Mouse (Mus musculus) forebrain, embryonic 11.5 days (tissue): Measurements from ENCODE around the gene Mtx1. TPM values are rescaled to one million over a fixed set of nuclear protein-coding genes. Genes with fewer than 3 reads are reported as not detected.
A peak's percentile ranks its signal among the peaks of the same experiment; 100 is the strongest.
"Not testable (repeated sequence)": the region's sequence is repeated elsewhere in the genome, so short reads cannot be mapped to it uniquely, and the experiment has no call there.

Experiments
- ATAC-seq: fragments of 200-750 bp; cut with Nextera tagmentation; replicated peaks from 2 replicates; pipeline ENCODE4 v1.8.0; 2017; ENCODE audit warnings: moderate TSS enrichment; ENCODE audit not compliant: low FRiP score
- DNase-seq: peaks from one replicate; pipeline ENCODE4 v3.0.0-alpha.2; 2017; ENCODE audit warnings: low spot score
- H3K27ac ChIP-seq: fragments of 300-500 bp; sonication (generic); 2 replicates; pipeline ENCODE4 v1.5.1; 2014; ENCODE audit warnings: low read depth, low read length
- H3K27me3 ChIP-seq: fragments of 300-500 bp; sonication (generic); 2 replicates; pipeline ENCODE4 v1.6.1; 2014; ENCODE audit warnings: mild to moderate bottlenecking, low read length, mixed read lengths; ENCODE audit not compliant: control insufficient read depth, insufficient read depth
- H3K36me3 ChIP-seq: fragments of 300-500 bp; sonication (generic); 2 replicates; pipeline ENCODE4 v1.6.1; 2014; ENCODE audit warnings: mild to moderate bottlenecking, low read length, moderate library complexity, mixed read lengths; ENCODE audit not compliant: control insufficient read depth, insufficient read depth
- H3K4me1 ChIP-seq: fragments of 300-500 bp; sonication (generic); replicated peaks from 2 replicates; pipeline ENCODE4 v1.6.1; 2014; ENCODE audit warnings: low read length, mixed read lengths; ENCODE audit not compliant: control insufficient read depth, insufficient read depth
- H3K4me2 ChIP-seq: fragments of 300-500 bp; sonication (generic); 2 replicates; pipeline ENCODE4 v1.6.1; 2014; ENCODE audit warnings: low read depth, mild to moderate bottlenecking, low read length, moderate library complexity, mixed read lengths; ENCODE audit not compliant: severe bottlenecking
- H3K4me3 ChIP-seq: fragments of 300-500 bp; sonication (generic); 2 replicates; pipeline ENCODE4 v1.5.1; 2014; ENCODE audit warnings: low read depth, low read length
- H3K9ac ChIP-seq: fragments of 300-500 bp; sonication (generic); 2 replicates; pipeline ENCODE4 v1.6.1; 2014; ENCODE audit warnings: low read length
- H3K9me3 ChIP-seq: fragments of 300-500 bp; sonication (generic); 2 replicates; pipeline ENCODE4 v1.6.1; 2016; ENCODE audit warnings: low read length, mixed read lengths; ENCODE audit not compliant: control insufficient read depth
- WGBS: fragments of 180-500 bp; shearing (Covaris S2); extraction: QIAGEN DNeasy Blood & Tissue Kit; methylation state at CpG from one replicate; pipeline ENCODE4 v1.1.7; 2014; 5-methylcytosine and 5-hydroxymethylcytosine counted together
- polyA plus RNA-seq: library from polyadenylated mRNA; unstranded; fragments of >200 nt; fragmentation: Nextera tagmentation; extraction: Ambion mirVana; gene quantifications from 2 replicates; pipeline ENCODE4 v1.2.1, GENCODE M21; 2014

The Mtx1 gene
- polyA plus RNA-seq, 1 experiment from 2014 or later: 194 TPM

DNA sequence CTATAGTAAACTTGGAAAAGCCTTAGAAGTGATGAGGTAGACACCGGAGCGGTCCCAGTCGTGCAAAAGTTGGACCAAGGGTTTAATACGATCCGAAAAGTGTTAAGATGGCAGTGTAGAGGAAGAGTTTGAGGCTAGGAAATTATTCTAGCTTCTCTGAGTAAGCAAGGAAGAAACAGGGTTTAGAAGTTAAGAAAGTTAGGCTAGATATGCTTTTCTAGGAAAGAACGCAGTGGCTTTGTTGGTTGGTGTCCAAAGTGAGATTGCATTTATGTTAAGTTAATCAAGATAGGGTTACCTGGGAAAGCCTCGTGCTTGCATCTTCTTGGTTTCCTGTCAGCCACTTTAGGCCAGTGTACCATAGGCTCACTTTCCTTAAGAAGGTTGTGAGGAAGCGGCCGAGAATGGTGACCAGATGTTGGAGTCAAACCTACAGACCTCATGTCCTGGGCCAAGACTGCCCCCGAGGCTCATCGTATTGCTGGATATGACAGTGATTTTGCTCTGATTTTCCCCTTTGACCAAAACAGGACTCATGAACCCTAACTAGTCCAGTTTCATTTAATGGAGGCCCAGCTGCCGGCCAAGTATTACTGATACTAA lies 61.5 kb downstream of the Mtx1 start:
- peak overlapping the region; percentile 91 for H3K4me3 ChIP-seq
- peaks cover 19% of the 10 kb centered on the region for H3K36me3 ChIP-seq
- no peaks in the 10 kb centered on the region for H3K27me3 ChIP-seq
- peak overlapping the region; percentile 87 for H3K27ac ChIP-seq
- no peak for ATAC-seq
- peak overlapping the region; percentile 73 for H3K4me2 ChIP-seq
- DNase-seq: peak; percentile 53
- peak overlapping the region; percentile 89 for H3K9ac ChIP-seq
- H3K4me1 ChIP-seq: peaks cover 17% of the 10 kb centered on the region; the same call in 1 of the 2 replicates
- WGBS: 29% methylated on average over 12 of the region's 12 CpGs
- H3K9me3 ChIP-seq: no peaks in the 10 kb centered on the region

DNA sequence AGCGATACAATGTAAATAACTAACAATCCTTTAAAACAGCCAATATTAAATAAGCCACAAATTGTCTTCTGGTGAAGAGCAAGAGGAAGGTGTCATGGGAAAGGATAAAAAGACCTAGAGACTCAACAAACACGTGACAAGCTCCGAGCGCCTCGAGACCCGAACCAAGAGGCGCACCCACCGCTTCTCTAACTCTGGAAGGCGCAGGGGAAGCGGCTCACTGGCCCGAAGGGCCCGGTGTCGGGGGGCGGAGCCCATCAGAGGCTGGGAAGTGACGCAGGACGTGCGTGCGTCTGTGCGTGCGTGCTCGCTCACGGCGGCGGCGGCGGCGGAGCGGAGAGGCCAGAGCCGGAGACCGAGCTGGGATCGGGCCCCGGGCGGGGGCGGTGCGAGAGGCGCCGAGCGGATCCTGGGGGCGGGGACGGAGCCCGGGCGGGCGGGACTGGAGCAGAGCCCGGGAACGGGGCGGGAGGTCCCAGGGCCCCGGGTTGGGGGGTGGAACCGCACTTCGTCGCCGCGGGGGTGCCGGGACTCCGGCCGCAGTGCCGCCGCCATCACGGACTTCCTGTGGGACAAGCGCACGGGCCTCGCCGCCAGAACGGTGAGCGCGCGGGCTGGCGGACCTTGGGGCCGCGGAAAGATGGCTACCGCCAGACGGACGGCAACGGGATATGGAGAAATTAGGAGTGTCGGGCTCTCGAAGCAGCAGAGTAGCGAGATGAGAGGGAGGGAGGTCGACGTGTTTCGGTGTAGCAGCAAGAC lies 62.2 kb downstream of the Mtx1 start, which contains the start of gene Clk2:
TSS of gene Clk2 (plus strand) at position 290 of the 762 bp plus-strand sequence.
- DNase-seq: peak; percentile 97
- peak within 1 kb of the TSS; percentile 89 for H3K9ac ChIP-seq

DNA sequence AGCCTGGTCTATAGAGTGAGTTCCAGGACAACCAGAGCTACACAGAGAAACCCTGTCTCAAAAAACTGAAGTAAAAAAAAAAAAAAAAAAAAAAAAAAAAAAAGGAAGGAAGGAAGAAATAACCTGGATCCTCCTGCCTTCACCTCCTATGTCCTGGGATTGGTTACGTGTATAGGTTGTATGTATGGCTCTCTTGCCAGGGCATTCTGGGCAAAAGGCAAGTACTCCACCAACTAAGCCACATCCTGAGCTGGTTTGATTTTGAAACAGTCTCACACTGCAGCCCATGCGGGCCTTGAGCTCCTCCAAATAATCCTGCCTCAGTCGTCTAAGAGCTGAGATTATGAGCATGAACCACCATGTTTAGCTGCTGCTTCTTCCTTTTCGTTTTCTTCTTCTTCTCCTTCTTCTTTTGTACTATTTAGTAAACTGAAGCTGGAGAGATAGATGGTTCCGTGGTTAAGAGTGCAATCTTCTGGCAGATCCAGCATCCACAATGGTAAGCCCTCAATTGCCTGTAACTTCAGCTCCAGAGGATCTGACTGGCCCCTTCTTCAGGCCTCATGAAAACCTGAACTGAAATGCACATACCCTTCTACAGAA lies 63.1 kb downstream of the Mtx1 start:
- peaks cover 4% of the 10 kb centered on the region; the same call in 1 of the 2 replicates for H3K27me3 ChIP-seq
- DNase-seq: no peak
- peak overlapping the region; percentile 91 for H3K4me3 ChIP-seq
- H3K36me3 ChIP-seq: peaks cover 7% of the 10 kb centered on the region
- peak overlapping the region; percentile 89; the same call in 1 of the 2 replicates for H3K9ac ChIP-seq
- H3K9me3 ChIP-seq: no peaks in the 10 kb centered on the region
- no peak for ATAC-seq
- H3K27ac ChIP-seq: 0 out of 2 replicates have a peak overlapping the region, but pooled peaks have one; percentile 87
- H3K4me1 ChIP-seq: peaks cover 19% of the 10 kb centered on the region; the same call in 1 of the 2 replicates
- 73% methylated on average over 5 of the region's 5 CpGs for WGBS
- H3K4me2 ChIP-seq: peak overlapping the region; percentile 73

More for the DNA sequence above, 62.2 kb downstream of the Mtx1 start, which contains the start of gene Clk2:
- Histone ChIP-seq H3K27ac (peak within 1 kb of the TSS; percentile 87), H3K9me3 (no peaks in the 10 kb centered on the region), H3K4me2 (peak within 1 kb of the TSS; percentile 73), H3K4me3 (peak within 1 kb of the TSS; percentile 91), H3K4me1 (peaks cover 17% of the 10 kb centered on the region; the same call in 1 of the 2 replicates), H3K27me3 (no peaks in the 10 kb centered on the region), H3K36me3 (peaks cover 16% of the 10 kb centered on the region)
- under 1% methylated on average over 76 of the region's 79 CpGs for WGBS
- ATAC-seq: peak; percentile 97

DNA sequence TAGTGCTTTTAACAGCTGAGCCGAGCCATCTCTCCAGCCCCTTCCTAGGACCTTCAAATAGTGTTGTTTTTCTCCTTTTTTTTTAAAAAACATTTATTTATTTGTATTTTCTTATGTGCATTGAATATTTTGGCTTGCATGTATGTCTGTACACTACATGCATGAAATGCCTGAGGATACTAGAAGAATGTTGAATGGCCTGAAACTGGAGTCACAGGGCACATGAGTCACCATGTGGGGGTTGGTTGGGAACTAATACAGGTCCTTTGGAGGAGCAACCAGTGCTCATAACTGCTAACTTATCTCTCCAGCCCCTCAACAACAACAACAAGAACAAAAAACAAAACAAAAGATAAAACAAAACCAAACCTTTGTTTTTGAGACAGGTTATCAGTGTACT lies 63.8 kb downstream of the Mtx1 start:
- Histone ChIP-seq H3K36me3 (peaks cover 3% of the 10 kb centered on the region; the same call in 1 of the 2 replicates), H3K4me3 (no peak overlapping the region), H3K9ac (no peak overlapping the region), H3K27ac (no peak overlapping the region), H3K27me3 (peaks cover 4% of the 10 kb centered on the region; the same call in 1 of the 2 replicates), H3K9me3 (no peaks in the 10 kb centered on the region), H3K4me2 (no peak overlapping the region), H3K4me1 (peaks cover 25% of the 10 kb centered on the region; the same call in 1 of the 2 replicates)
- no peak for ATAC-seq
- 86% methylated on average over 1 of the region's 1 CpGs for WGBS
- no peak for DNase-seq

DNA sequence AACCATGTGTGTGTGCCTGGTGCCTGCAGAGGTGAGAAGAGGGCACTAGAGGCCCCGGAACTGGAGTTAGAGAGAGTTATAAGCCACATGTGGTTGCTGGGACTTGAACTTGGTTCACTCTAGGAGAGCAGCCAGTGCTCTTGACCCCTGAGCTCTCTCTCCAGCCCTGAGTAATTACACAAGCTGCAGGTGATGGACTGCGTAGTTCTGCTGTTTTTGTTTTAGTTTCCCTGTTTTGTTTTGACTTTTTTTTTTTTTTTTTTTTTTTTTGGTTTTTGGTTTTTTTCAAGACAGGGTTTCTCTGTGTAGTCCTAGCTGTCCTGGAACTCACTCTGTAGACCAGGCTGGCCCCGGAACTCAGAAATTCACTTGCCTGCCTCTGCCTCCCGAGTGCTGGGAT lies 65.1 kb downstream of the Mtx1 start:
- WGBS: 86% methylated on average over 4 of the region's 4 CpGs
- ATAC-seq (no peak), DNase-seq (no peak)
- H3K4me3 ChIP-seq: no peak overlapping the region
- H3K36me3 ChIP-seq: no peaks in the 10 kb centered on the region
- no peaks in the 10 kb centered on the region for H3K9me3 ChIP-seq
- H3K4me2 ChIP-seq: no peak overlapping the region
- peaks cover 23% of the 10 kb centered on the region; the same call in 1 of the 2 replicates for H3K4me1 ChIP-seq
- H3K27me3 ChIP-seq: peaks cover 4% of the 10 kb centered on the region; the same call in 1 of the 2 replicates
- H3K9ac ChIP-seq: no peak overlapping the region
- no peak overlapping the region for H3K27ac ChIP-seq

DNA sequence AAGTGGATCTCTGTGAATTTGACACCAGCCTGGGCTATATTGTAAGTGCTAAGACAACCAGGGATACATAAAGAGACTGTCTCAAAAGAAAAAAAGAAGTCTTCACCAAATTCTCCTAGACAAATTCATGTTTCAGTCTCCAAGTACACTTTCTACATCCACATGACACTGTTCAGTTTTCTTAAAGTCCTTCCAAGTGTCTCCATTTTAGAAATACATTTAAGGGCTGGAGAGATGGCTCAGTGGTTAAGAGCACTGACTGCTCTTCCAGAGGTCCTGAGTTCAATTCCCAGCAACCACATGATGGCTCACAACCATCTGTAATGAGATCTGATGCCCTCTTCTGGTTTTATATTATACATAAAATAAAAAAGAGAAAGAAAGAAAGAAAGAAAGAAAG lies 65.7 kb downstream of the Mtx1 start:
- not testable (repeated sequence) for H3K9me3 ChIP-seq, H3K4me3 ChIP-seq, ATAC-seq, H3K27me3 ChIP-seq, H3K36me3 ChIP-seq, H3K9ac ChIP-seq, H3K27ac ChIP-seq, H3K4me2 ChIP-seq, DNase-seq
- H3K4me1 ChIP-seq: peaks cover 23% of the 10 kb centered on the region; the same call in 1 of the 2 replicates

DNA sequence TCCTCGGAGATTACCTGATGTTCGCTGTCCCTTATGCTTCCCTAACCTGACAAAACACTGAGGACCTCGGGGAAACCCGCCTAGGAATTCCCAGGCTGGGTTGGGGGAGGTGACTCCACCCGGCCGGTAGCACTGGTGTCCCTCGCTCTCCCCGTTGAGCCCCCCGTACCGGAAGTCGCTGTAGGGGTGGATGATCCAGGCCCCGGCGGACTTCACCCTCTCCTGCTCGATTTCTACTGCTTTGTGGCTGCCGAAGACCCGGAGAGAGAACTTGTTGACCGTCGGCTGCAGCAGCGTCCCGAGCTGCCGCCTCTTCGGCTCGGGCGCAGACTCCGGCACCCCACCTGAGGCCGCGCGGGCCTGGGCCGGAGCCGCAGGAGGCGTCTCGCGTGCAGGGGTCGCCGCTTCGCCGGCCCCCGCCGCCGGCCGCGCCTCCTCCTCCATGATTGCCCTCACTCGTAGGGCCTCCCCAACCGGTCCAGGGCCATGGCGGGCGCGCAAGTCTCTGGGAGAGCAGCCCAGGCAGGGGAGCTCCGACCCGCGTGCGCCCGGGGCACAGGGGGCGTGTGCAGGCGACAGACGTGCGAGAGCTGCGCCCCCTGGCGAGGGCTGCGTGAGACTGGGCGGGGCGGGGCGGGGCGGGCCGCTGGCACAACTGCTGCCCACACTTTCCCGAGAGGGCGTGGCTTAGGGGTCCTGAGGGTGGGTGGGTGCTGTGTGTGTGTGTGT lies 67.1 kb downstream of the Mtx1 start, which contains the start of gene Hcn3:
TSS of gene Hcn3 (minus strand) at position 581 of the 729 bp plus-strand sequence.
- Histone ChIP-seq H3K4me3 (peak within 1 kb of the TSS; percentile 70), H3K4me2 (peak within 1 kb of the TSS; percentile 96), H3K4me1 (peaks cover 15% of the 10 kb centered on the region; the same call in 1 of the 2 replicates), H3K27me3 (peaks cover 4% of the 10 kb centered on the region; the same call in 1 of the 2 replicates), H3K27ac (no peak within 1 kb of the TSS), H3K9ac (peak within 1 kb of the TSS; percentile 74), H3K36me3 (no peaks in the 10 kb centered on the region), H3K9me3 (no peaks in the 10 kb centered on the region)
- ATAC-seq (peak; percentile 75), DNase-seq (peak; percentile 92)
- WGBS: under 1% methylated on average over 59 of the region's 66 CpGs

DNA sequence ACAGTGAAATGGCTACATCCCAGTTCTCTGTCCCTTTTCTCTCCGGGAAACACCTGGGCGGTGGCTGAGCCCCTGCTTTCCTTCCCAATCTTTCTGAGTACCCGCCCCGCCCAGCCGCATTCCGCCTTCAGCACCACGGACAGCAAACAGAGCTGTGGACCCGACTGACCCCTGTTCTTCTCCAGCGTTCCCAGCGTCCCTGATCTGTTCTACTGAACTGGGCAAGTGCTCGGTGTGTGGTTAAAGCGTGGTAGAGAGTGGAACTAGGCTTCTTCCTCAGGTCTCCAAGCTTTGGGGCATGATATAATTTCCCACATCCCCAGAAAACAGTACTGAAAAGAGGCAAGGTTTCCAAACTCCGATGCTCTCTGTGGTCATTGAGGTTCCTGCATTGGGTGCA lies 67.7 kb downstream of the Mtx1 start:
- ATAC-seq: no peak
- Histone ChIP-seq H3K27ac (no peak overlapping the region), H3K9ac (peak overlapping the region; percentile 74), H3K36me3 (no peaks in the 10 kb centered on the region), H3K4me3 (peak overlapping the region; percentile 70), H3K9me3 (no peaks in the 10 kb centered on the region), H3K27me3 (peaks cover 4% of the 10 kb centered on the region; the same call in 1 of the 2 replicates), H3K4me2 (peak overlapping the region; percentile 96), H3K4me1 (peaks cover 14% of the 10 kb centered on the region; the same call in 1 of the 2 replicates)
- DNase-seq: peak; percentile 86
- under 1% methylated on average over 13 of the region's 13 CpGs for WGBS
